Mouse (Mus musculus) ovary, postnatal 36 days (tissue): ENCODE measurements around the gene Apoe.

Experiments used
- DNase-seq: peaks from one replicate; pipeline ENCODE4 v3.0.0; 2022; ENCODE audit warnings: low spot score, mixed read lengths

Gene Apoe

DNA sequence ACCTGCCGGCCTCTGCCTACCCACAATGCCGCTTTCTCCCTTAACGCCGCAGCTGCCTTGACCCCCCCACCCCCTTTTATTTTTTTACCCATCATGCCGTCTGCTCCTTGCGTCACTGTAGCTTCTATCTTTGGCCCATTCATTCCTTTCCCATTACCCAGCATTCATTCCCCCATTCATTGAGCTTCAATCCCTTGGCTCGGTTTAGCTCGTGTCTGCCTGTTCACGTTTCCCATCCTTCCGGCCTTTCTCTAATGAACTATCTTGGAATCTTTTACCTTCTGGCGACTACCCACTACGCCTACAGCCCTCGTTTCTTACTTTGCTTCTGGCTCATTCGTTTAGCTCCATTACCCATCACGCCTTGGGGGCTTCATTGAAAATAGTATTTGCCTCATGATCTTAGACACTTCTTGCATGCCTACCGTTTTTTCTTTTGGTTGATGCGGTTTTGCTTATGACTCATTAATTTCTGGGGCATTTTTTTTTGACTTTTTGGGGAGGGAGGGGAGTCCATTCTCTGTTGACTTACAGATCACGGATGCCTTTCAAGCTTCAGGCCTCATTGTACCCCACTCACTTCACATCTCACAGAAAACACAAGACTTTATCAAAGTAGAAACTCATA is 17.2 kb upstream of the Apoe start:
- DNase-seq, result no peak

DNA sequence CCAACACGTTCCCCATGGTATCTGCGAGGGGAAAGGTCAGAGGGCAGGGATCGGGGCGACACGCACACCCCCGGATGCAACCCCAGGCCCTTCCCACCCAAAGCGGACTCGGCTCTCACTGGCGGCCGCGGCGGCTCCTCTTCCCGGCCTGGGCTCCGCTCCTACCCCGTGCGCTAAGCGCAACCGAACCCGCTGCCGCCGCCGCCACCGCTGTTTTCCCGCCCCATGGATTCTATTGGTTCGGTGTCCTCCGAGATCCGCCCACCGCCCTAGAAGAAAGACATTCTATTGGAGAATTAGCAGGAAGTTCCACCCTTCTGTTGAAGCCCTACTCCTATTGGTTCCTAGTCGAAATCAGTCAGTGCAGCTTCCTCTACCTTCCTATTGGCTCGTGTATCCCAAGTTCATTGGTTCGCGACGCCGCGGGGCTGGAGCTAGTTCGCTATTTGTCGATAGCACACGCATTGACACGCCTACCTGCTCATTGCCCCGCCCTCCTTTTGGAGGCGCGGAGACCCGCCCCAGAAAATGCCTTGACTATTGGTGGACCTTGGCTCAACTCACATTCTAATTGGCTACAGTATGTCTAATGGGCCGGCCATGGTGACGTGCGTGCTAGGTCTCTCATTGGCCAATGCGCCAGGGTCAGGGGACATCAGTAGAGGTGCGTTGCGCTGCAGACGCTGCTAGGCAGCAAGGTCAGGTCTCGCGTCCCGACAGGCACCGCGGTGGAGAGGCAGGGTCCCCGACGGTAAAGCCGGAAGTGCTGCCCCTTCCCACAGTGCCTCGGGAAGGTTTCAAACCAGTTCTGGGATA is 16.5 kb upstream of the Apoe start, which contains the start of gene Tomm40:
Gene Tomm40, minus strand, starts transcription at position 200 of the 816 bp plus-strand sequence.
- DNase-seq, result peak; percentile 97

GRCm38 (mm10) chr7:19714836-19715235 is 15.8 kb upstream of the Apoe start:
- DNase-seq, result no peak

DNA sequence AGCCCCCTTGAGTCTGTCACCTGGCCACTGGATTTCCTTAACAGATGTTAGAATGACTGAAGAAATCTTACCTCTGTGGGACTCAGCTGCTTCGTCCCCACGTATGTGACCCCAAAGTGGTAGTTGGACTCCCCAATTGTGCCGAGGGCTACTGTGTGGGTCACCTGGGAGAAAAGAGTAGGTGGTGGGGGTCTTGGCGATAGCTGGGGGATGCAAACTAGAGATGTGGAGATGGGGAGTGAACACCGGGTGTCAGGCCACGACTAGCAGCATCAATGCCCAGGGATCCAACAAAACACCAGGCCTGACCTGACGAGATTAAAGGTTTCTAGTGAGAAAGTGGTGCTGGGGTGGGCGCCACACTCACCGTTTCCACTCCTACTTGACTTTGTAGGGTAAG is 14.6 kb upstream of the Apoe start:
- DNase-seq, result no peak

DNA sequence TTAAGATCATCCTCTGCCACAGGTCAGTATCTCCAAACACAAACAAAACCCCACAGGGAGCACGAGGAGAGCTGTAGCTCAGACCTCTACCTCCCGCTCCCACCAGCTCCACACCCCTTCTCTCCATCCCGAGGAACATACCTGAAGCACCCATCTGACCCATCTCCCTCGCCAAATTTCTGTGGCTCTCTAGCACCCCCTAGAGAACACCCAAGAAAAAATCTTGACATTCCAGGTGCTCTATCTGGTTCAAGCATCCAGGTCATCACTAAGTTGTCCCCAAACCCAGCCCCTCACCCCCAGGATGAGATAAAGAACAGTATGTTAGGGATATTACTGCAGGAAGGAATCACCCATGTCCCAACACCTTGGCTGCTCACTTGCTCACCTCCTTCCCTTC is 14.2 kb upstream of the Apoe start:
- no peak for DNase-seq

- DNase-seq, result no peak
Measured at GRCm38 (mm10) chr7:19712414-19712813, 13.4 kb upstream of the Apoe start.

GRCm38 (mm10) chr7:19710650-19711049 is 11.7 kb upstream of the Apoe start:
- no peak for DNase-seq

- DNase-seq, result no peak
Measured at GRCm38 (mm10) chr7:19705271-19705670, 6.3 kb upstream of the Apoe start.

DNA sequence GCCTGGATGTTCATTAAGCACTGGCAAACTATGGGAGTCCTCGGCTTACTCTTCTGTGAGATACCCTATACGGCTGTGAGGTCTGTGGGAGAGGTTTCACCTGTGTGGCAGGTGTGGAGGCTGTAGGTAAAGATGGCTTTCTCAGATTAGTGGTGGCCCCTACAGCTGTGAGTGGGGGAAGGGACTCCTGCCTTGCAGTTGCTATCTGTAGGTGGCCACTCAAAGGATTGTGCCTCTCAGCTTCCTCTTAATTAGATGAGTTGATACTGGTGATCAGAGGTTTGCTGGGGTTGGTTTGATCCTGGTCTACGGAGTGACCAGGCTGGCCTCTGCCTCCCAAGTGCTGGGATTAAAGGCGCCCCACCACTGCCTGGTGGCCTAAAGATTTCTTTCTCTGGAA is 5.5 kb upstream of the Apoe start:
- no peak for DNase-seq

DNA sequence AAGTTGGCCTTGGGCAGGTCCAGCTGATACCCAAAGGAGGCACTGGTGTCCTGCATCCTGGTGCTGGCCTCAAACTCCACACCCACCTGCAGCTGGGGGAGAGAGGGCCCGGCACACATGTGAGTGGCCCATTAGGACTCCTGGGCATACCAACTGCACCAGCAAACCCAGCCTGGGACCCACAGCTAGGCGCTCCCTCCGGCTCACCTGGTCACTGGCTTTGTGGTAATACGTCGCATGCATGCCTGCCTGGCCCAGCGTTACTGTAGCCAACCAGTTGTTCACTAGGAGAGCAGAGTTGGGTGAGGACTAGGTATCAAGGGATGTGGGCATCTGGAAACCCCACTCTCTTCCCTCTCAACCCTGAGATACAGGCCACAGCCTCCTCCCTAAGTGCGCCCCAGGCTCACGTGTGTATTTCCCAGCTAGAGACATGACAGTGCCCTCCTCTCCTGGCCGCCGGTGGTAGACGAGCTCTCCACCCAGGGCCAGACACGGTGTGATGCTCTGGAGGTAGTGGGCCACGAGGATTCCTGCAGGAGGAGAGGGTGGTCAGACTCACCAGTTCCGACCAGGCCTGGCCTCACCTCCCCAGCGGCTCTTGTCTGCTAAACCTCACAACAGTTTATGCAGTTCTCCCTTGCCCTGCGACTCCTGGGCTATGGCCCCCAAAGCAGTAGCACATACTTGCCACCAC is 4.0 kb upstream of the Apoe start:
- no peak for DNase-seq

- peak; percentile 75 for DNase-seq
Measured at GRCm38 (mm10) chr7:19701069-19701761, 2.2 kb upstream of the Apoe start.

GRCm38 (mm10) chr7:19700299-19701068 is 1.5 kb upstream of the Apoe start:
- no peak for DNase-seq

- DNase-seq, result no peak
Measured at GRCm38 (mm10) chr7:19699827-19700148, 800 bp upstream of the Apoe start.

GRCm38 (mm10) chr7:19697949-19698906 is 760 bp downstream of the Apoe start:
- peak; percentile 39 for DNase-seq

- no peak for DNase-seq
Measured at GRCm38 (mm10) chr7:19696336-19696873, 2.6 kb downstream of the Apoe start.

DNA sequence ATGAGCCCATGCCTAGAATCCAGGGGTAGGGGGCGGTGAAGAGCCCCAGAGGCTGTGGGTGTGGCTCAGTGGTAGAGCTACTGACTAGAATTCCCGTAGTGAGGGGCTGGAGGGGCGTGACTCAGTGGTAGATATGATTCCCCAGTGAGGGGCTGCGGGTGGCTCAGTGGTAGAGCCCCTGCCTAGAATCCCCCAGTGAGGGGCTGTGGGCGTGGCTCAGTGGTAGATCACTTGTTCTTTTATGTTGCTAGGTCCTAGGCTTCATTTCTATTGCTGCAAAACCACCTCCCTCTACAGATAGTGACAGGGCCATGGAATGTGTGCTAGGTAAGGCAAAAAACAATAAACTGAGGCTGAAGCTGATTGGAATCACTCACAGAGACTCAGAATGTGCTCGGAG is 3.1 kb downstream of the Apoe start:
- DNase-seq, result no peak

GRCm38 (mm10) chr7:19695213-19695594 is 3.8 kb downstream of the Apoe start:
- no peak for DNase-seq

GRCm38 (mm10) chr7:19694336-19695212 is 4.4 kb downstream of the Apoe start:
- no peak for DNase-seq

- peak; percentile 54 for DNase-seq
Measured at GRCm38 (mm10) chr7:19693421-19693820, 5.6 kb downstream of the Apoe start.
